Mouse (Mus musculus): ENCODE measurements at regions not wholly inside any gene's neighbourhood (a gene's known extent, or its start where the extent isn't known, plus 50 kb on each side); places are given as distances from the start of the nearest gene placed in this dataset. TPM values are rescaled to one million over a fixed set of nuclear protein-coding genes. Genes with fewer than 3 reads are reported as not detected.

DNA sequence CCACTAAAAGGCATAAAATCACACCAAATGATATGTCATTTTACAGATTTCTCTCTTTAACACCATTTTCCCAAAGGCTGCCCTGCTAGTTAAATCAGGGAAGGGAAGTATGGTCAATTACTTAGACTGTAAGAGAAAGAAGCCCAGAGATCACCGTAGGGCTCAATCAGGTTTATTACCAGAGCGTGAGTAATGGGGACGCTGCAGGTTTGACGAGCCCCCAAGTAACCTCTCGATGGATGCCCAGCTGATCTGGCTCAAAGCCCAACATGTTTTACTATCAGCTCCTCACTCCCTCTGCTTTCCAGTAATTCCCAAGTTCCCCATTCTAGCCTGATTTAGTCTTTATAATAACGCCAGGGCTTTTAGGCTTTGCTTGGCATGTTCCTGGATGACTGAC lies 749.0 kb upstream of the Flrt2 start:
- H3K4me2 ChIP-seq = no peak overlapping the region
- no peak overlapping the region for H3K27ac ChIP-seq
- H3K4me1 ChIP-seq = no peaks in the 10 kb centered on the region
- ATAC-seq = no peak
- H3K36me3 ChIP-seq = no peaks in the 10 kb centered on the region
- no peak overlapping the region for H3K9ac ChIP-seq
- no peaks in the 10 kb centered on the region for H3K9me3 ChIP-seq (replicated peaks)
- H3K4me3 ChIP-seq = no peak overlapping the region
- WGBS (ENCODE audit: insufficient replicate concordance) = 76% methylated on average over 6 of the region's 6 CpGs
- no peaks in the 10 kb centered on the region for H3K27me3 ChIP-seq (replicated peaks)

Small RNAs in the stretch of these regions (microRNA-seq; reads per million reads assigned to microRNA genes)
- not detected for gene Mir8099-2
